Mouse (Mus musculus) liver, embryonic 15.5 days (tissue): ENCODE results near the gene Rhbdd3. TPM values are rescaled to one million over a fixed set of nuclear protein-coding genes. Genes with fewer than 3 reads are reported as not detected.
A peak's percentile ranks its signal among the peaks of the same experiment; 100 is the strongest.

Experiments used
- ATAC-seq: fragments of 200-750 bp; cut with Nextera tagmentation; 2 replicates; pipeline ENCODE4 v1.8.0; 2017; ENCODE audit warnings: moderate number of reproducible peaks, mild to moderate bottlenecking, moderate library complexity; ENCODE audit not compliant: insufficient read depth
- H3K27ac ChIP-seq: fragments of 300-500 bp; sonication (generic); replicated peaks from 2 replicates; pipeline ENCODE4 v1.5.1; 2015; ENCODE audit warnings: mild to moderate bottlenecking, inconsistent platforms
- H3K27me3 ChIP-seq: fragments of 300-500 bp; sonication (generic); 2 replicates; pipeline ENCODE4 v1.6.1; 2015; ENCODE audit warnings: mild to moderate bottlenecking, inconsistent platforms
- H3K36me3 ChIP-seq: fragments of 300-500 bp; sonication (generic); replicated peaks from 2 replicates; pipeline ENCODE4 v1.6.1; 2015; ENCODE audit warnings: moderate library complexity, mild to moderate bottlenecking, inconsistent platforms
- H3K4me1 ChIP-seq: fragments of 300-500 bp; sonication (generic); replicated peaks from 2 replicates; pipeline ENCODE4 v1.6.1; 2015; ENCODE audit warnings: inconsistent platforms
- H3K4me2 ChIP-seq: fragments of 300-500 bp; sonication (generic); 2 replicates; pipeline ENCODE4 v1.6.1; 2015; ENCODE audit warnings: moderate library complexity, mild to moderate bottlenecking, inconsistent platforms
- H3K4me3 ChIP-seq: fragments of 300-500 bp; sonication (generic); replicated peaks from 2 replicates; pipeline ENCODE4 v1.5.1; 2015; ENCODE audit warnings: mild to moderate bottlenecking, inconsistent platforms
- H3K9ac ChIP-seq: fragments of 300-500 bp; sonication (generic); 2 replicates; pipeline ENCODE4 v1.6.1; 2015; ENCODE audit warnings: moderate library complexity, mild to moderate bottlenecking, inconsistent platforms
- H3K9me3 ChIP-seq: fragments of 300-500 bp; sonication (generic); replicated peaks from 2 replicates; pipeline ENCODE4 v1.6.1; 2016; ENCODE audit warnings: inconsistent platforms
- WGBS: fragments of 180-500 bp; shearing (Covaris S2); methylation state at CpG from one replicate; pipeline ENCODE4 v1.1.7; 2015; ENCODE audit warnings: mixed read lengths; ENCODE audit not compliant: insufficient replicate concordance; 5-methylcytosine and 5-hydroxymethylcytosine counted together
- polyA plus RNA-seq: library from polyadenylated mRNA; unstranded; fragments of >200 nt; fragmentation: Nextera tagmentation; extraction: Ambion mirVana; gene quantifications from 2 replicates; pipeline ENCODE4 v1.2.1, GENCODE M21; 2015

Rhbdd3 gene
- polyA plus RNA-seq, 1 experiment from 2014 or later, result 12.0 TPM

- peak overlapping the region; percentile 93 for H3K4me2 ChIP-seq
- WGBS, result 3% methylated on average over 7 of the region's 7 CpGs
- H3K27ac ChIP-seq, result peak overlapping the region; percentile 88
Measured at GRCm38 (mm10) chr11:5100283-5100682, 1.6 kb downstream of the Rhbdd3 start.

GRCm38 (mm10) chr11:5100801-5101200 is 2.1 kb downstream of the Rhbdd3 start:
- no peak for ATAC-seq
- 62% methylated on average over 5 of the region's 5 CpGs for WGBS
- H3K27ac ChIP-seq, result peak overlapping the region; percentile 12; the same call in 1 of the 2 replicates
- H3K36me3 ChIP-seq, result peaks cover 16% of the 10 kb centered on the region
- no peaks in the 10 kb centered on the region for H3K27me3 ChIP-seq
- peak overlapping the region; percentile 98; the same call in 1 of the 2 replicates for H3K9ac ChIP-seq
- no peaks in the 10 kb centered on the region for H3K9me3 ChIP-seq
- peaks cover 55% of the 10 kb centered on the region for H3K4me1 ChIP-seq
- H3K4me2 ChIP-seq, result peak overlapping the region; percentile 93
- H3K4me3 ChIP-seq, result peak overlapping the region; percentile 97; the same call in 1 of the 2 replicates

More at GRCm38 (mm10) chr11:5100283-5100682, 1.6 kb downstream of the Rhbdd3 start:
- Histone ChIP-seq H3K9ac (peak overlapping the region; percentile 98), H3K9me3 (no peaks in the 10 kb centered on the region), H3K36me3 (peaks cover 16% of the 10 kb centered on the region), H3K4me1 (peaks cover 58% of the 10 kb centered on the region), H3K4me3 (peak overlapping the region; percentile 97), H3K27me3 (no peaks in the 10 kb centered on the region)
- no peak for ATAC-seq

- peaks cover 47% of the 10 kb centered on the region for H3K4me1 ChIP-seq
- no peak overlapping the region for H3K27ac ChIP-seq
- H3K9ac ChIP-seq, result no peak overlapping the region
- no peak overlapping the region for H3K4me2 ChIP-seq
- H3K4me3 ChIP-seq, result no peak overlapping the region
- H3K9me3 ChIP-seq, result no peaks in the 10 kb centered on the region
- peaks cover 12% of the 10 kb centered on the region for H3K36me3 ChIP-seq
- no peaks in the 10 kb centered on the region for H3K27me3 ChIP-seq
- no peak for ATAC-seq
- 79% methylated on average over 6 of the region's 6 CpGs for WGBS
Measured at GRCm38 (mm10) chr11:5101641-5102040, 2.9 kb downstream of the Rhbdd3 start.

- Histone ChIP-seq H3K27me3 (no peaks in the 10 kb centered on the region), H3K4me1 (peaks cover 40% of the 10 kb centered on the region), H3K36me3 (peaks cover 12% of the 10 kb centered on the region), H3K27ac (no peak overlapping the region), H3K4me3 (no peak overlapping the region), H3K4me2 (peak overlapping the region; percentile 14), H3K9me3 (no peaks in the 10 kb centered on the region), H3K9ac (no peak overlapping the region)
- WGBS, result 42% methylated on average over 7 of the region's 7 CpGs
- no peak for ATAC-seq
Measured at GRCm38 (mm10) chr11:5102384-5102783, 3.7 kb downstream of the Rhbdd3 start.

GRCm38 (mm10) chr11:5103986-5104509 is 5.3 kb downstream of the Rhbdd3 start:
- 80% methylated on average over 4 of the region's 4 CpGs for WGBS
- Histone ChIP-seq H3K27me3 (no peaks in the 10 kb centered on the region), H3K27ac (no peak overlapping the region), H3K4me2 (no peak overlapping the region), H3K4me3 (no peak overlapping the region), H3K9me3 (no peaks in the 10 kb centered on the region), H3K36me3 (peaks cover 12% of the 10 kb centered on the region), H3K4me1 (peaks cover 39% of the 10 kb centered on the region), H3K9ac (no peak overlapping the region)
- no peak for ATAC-seq

GRCm38 (mm10) chr11:5109441-5109840 is 10.7 kb downstream of the Rhbdd3 start:
- no peaks in the 10 kb centered on the region for H3K9me3 ChIP-seq
- no peaks in the 10 kb centered on the region for H3K27me3 ChIP-seq
- H3K4me1 ChIP-seq, result no peaks in the 10 kb centered on the region
- ATAC-seq, result no peak
- no peak overlapping the region for H3K9ac ChIP-seq
- 74% methylated on average over 8 of the region's 8 CpGs for WGBS
- no peak overlapping the region for H3K4me2 ChIP-seq
- no peak overlapping the region for H3K27ac ChIP-seq
- no peak overlapping the region for H3K4me3 ChIP-seq
- peaks cover 5% of the 10 kb centered on the region; the same call in 1 of the 2 replicates for H3K36me3 ChIP-seq

GRCm38 (mm10) chr11:5113645-5114044 is 14.9 kb downstream of the Rhbdd3 start:
- Histone ChIP-seq H3K9me3 (no peaks in the 10 kb centered on the region), H3K27me3 (no peaks in the 10 kb centered on the region), H3K4me2 (no peak overlapping the region), H3K4me3 (no peak overlapping the region), H3K4me1 (no peaks in the 10 kb centered on the region; the same call in 1 of the 2 replicates), H3K36me3 (no peaks in the 10 kb centered on the region), H3K9ac (no peak overlapping the region), H3K27ac (no peak overlapping the region)
- no peak for ATAC-seq
- WGBS, result 76% methylated on average over 7 of the region's 7 CpGs

GRCm38 (mm10) chr11:5114931-5115581 is 16.3 kb downstream of the Rhbdd3 start:
- Histone ChIP-seq H3K9ac (no peak overlapping the region), H3K36me3 (no peaks in the 10 kb centered on the region), H3K4me1 (no peaks in the 10 kb centered on the region; the same call in 1 of the 2 replicates), H3K27me3 (no peaks in the 10 kb centered on the region), H3K4me2 (no peak overlapping the region), H3K27ac (no peak overlapping the region), H3K9me3 (no peaks in the 10 kb centered on the region), H3K4me3 (no peak overlapping the region)
- ATAC-seq, result peak; percentile 43
- 30% methylated on average over 13 of the region's 13 CpGs for WGBS

GRCm38 (mm10) chr11:5125713-5126112 is 27.0 kb downstream of the Rhbdd3 start:
- no peak overlapping the region for H3K9ac ChIP-seq
- H3K4me1 ChIP-seq, result no peaks in the 10 kb centered on the region
- no peaks in the 10 kb centered on the region for H3K27me3 ChIP-seq
- H3K4me2 ChIP-seq, result no peak overlapping the region
- no peak overlapping the region for H3K4me3 ChIP-seq
- no peak overlapping the region for H3K27ac ChIP-seq
- WGBS, result 62% methylated on average over 4 of the region's 4 CpGs
- no peaks in the 10 kb centered on the region for H3K36me3 ChIP-seq
- ATAC-seq, result no peak
- no peaks in the 10 kb centered on the region for H3K9me3 ChIP-seq

- Histone ChIP-seq H3K36me3 (no peaks in the 10 kb centered on the region), H3K9ac (no peak overlapping the region), H3K4me1 (no peaks in the 10 kb centered on the region), H3K4me2 (no peak overlapping the region), H3K27ac (no peak overlapping the region), H3K4me3 (no peak overlapping the region), H3K9me3 (no peaks in the 10 kb centered on the region), H3K27me3 (no peaks in the 10 kb centered on the region)
- WGBS, result 75% methylated on average over 5 of the region's 5 CpGs
- no peak for ATAC-seq
Measured at GRCm38 (mm10) chr11:5129035-5129480, 30.3 kb downstream of the Rhbdd3 start.

- no peak for ATAC-seq
- H3K9me3 ChIP-seq, result no peaks in the 10 kb centered on the region
- no peaks in the 10 kb centered on the region for H3K4me1 ChIP-seq
- H3K27me3 ChIP-seq, result no peaks in the 10 kb centered on the region
- no peak overlapping the region for H3K27ac ChIP-seq
- WGBS, result 67% methylated on average over 4 of the region's 4 CpGs
- no peak overlapping the region for H3K4me2 ChIP-seq
- no peaks in the 10 kb centered on the region for H3K36me3 ChIP-seq
- H3K4me3 ChIP-seq, result no peak overlapping the region
- H3K9ac ChIP-seq, result no peak overlapping the region
Measured at GRCm38 (mm10) chr11:5130111-5130665, 31.5 kb downstream of the Rhbdd3 start.
